Mouse (Mus musculus) hindbrain, embryonic 11.5 days (tissue): ENCODE results near the gene Ifrd1. TPM values are rescaled to one million over a fixed set of nuclear protein-coding genes. Genes with fewer than 3 reads are reported as not detected.
"Not testable (repeated sequence)": the region's sequence is repeated elsewhere in the genome, so short reads cannot be mapped to it uniquely, and the experiment has no call there.

Experiments used
- ATAC-seq: fragments of 200-750 bp; cut with Nextera tagmentation; 2 replicates; pipeline ENCODE4 v1.8.0; 2017; ENCODE audit warnings: mild to moderate bottlenecking, moderate TSS enrichment, moderate library complexity; ENCODE audit not compliant: low FRiP score
- DNase-seq: peaks from one replicate; pipeline ENCODE4 v3.0.0-alpha.2; 2015; ENCODE audit warnings: low spot score
- H3K27ac ChIP-seq: fragments of 300-500 bp; sonication (generic); 2 replicates; pipeline ENCODE4 v1.5.1; 2014; ENCODE audit warnings: mild to moderate bottlenecking, low read depth, low read length
- H3K27me3 ChIP-seq: fragments of 300-500 bp; sonication (generic); 2 replicates; pipeline ENCODE4 v1.6.1; 2014; ENCODE audit warnings: mild to moderate bottlenecking, low read length, moderate library complexity, mixed read lengths; ENCODE audit not compliant: control insufficient read depth, insufficient read depth
- H3K36me3 ChIP-seq: fragments of 300-500 bp; sonication (generic); 2 replicates; pipeline ENCODE4 v1.6.1; 2014; ENCODE audit warnings: mild to moderate bottlenecking, low read length, moderate library complexity, mixed read lengths; ENCODE audit not compliant: control insufficient read depth, insufficient read depth
- H3K4me1 ChIP-seq: fragments of 300-500 bp; sonication (generic); replicated peaks from 2 replicates; pipeline ENCODE4 v1.6.1; 2014; ENCODE audit warnings: low read length, mixed read lengths; ENCODE audit not compliant: control insufficient read depth, insufficient read depth
- H3K4me2 ChIP-seq: fragments of 300-500 bp; sonication (generic); replicated peaks from 2 replicates; pipeline ENCODE4 v1.6.1; 2014; ENCODE audit warnings: mild to moderate bottlenecking, low read depth, low read length
- H3K4me3 ChIP-seq: fragments of 300-500 bp; sonication (generic); 2 replicates; pipeline ENCODE4 v1.5.1; 2014; ENCODE audit warnings: low read depth, low read length
- H3K9ac ChIP-seq: fragments of 300-500 bp; sonication (generic); 2 replicates; pipeline ENCODE4 v1.6.1; 2014; ENCODE audit warnings: low read depth, low read length
- H3K9me3 ChIP-seq: fragments of 300-500 bp; sonication (generic); 2 replicates; pipeline ENCODE4 v1.6.1; 2016; ENCODE audit warnings: low read length; ENCODE audit not compliant: control insufficient read depth
- WGBS: fragments of 180-500 bp; shearing (Covaris S2); extraction: QIAGEN DNeasy Blood & Tissue Kit; methylation state at CpG from one replicate; pipeline ENCODE4 v1.1.7; 2014; 5-methylcytosine and 5-hydroxymethylcytosine counted together
- polyA plus RNA-seq: library from polyadenylated mRNA; unstranded; fragments of >200 nt; fragmentation: Nextera tagmentation; extraction: Ambion mirVana; gene quantifications from 2 replicates; pipeline ENCODE4 v1.2.1, GENCODE M21; 2014

The Ifrd1 gene
- polyA plus RNA-seq, 1 experiment from 2014 or later = 200 TPM

- 89% methylated on average over 9 of the region's 9 CpGs for WGBS
- H3K36me3 ChIP-seq = 0 out of 2 replicates have a peak, but pooled peaks cover 2% of the 10 kb centered on the region
- no peak for DNase-seq
- H3K9me3 ChIP-seq = no peaks in the 10 kb centered on the region
- no peaks in the 10 kb centered on the region for H3K27me3 ChIP-seq
- ATAC-seq = no peak
- H3K4me3 ChIP-seq = no peak overlapping the region
- no peaks in the 10 kb centered on the region for H3K4me1 ChIP-seq
- H3K9ac ChIP-seq = no peak overlapping the region
- no peak overlapping the region for H3K4me2 ChIP-seq
- no peak overlapping the region for H3K27ac ChIP-seq
Measured at GRCm38 (mm10) chr12:40198427-40198826, 49.9 kb downstream of the Ifrd1 start.

GRCm38 (mm10) chr12:40198019-40198418 is 50.3 kb downstream of the Ifrd1 start:
- DNase-seq = no peak
- Histone ChIP-seq H3K4me2 (no peak overlapping the region), H3K27ac (no peak overlapping the region), H3K36me3 (0 out of 2 replicates have a peak, but pooled peaks cover 2% of the 10 kb centered on the region), H3K4me3 (no peak overlapping the region), H3K4me1 (no peaks in the 10 kb centered on the region), H3K27me3 (no peaks in the 10 kb centered on the region), H3K9me3 (no peaks in the 10 kb centered on the region), H3K9ac (no peak overlapping the region)
- ATAC-seq = no peak
- WGBS = 86% methylated on average over 5 of the region's 5 CpGs

- H3K36me3 ChIP-seq = 0 out of 2 replicates have a peak, but pooled peaks cover 2% of the 10 kb centered on the region
- H3K9ac ChIP-seq = no peak overlapping the region
- no peaks in the 10 kb centered on the region for H3K4me1 ChIP-seq
- no peaks in the 10 kb centered on the region for H3K9me3 ChIP-seq
- H3K4me2 ChIP-seq = no peak overlapping the region
- H3K27ac ChIP-seq = no peak overlapping the region
- no peaks in the 10 kb centered on the region for H3K27me3 ChIP-seq
- ATAC-seq (no peak), DNase-seq (no peak)
- H3K4me3 ChIP-seq = no peak overlapping the region
Measured at GRCm38 (mm10) chr12:40197511-40197910, 50.8 kb downstream of the Ifrd1 start.

GRCm38 (mm10) chr12:40185474-40185873 is 62.8 kb downstream of the Ifrd1 start:
- 92% methylated on average over 3 of the region's 3 CpGs for WGBS
- ATAC-seq = no peak

GRCm38 (mm10) chr12:40177089-40177488 is 71.2 kb downstream of the Ifrd1 start:
- 71% methylated on average over 6 of the region's 6 CpGs for WGBS
- no peak for ATAC-seq
- Histone ChIP-seq H3K36me3 (no peaks in the 10 kb centered on the region), H3K9ac (no peak overlapping the region), H3K27me3 (no peaks in the 10 kb centered on the region), H3K4me1 (no peaks in the 10 kb centered on the region), H3K27ac (no peak overlapping the region), H3K4me2 (no peak overlapping the region), H3K9me3 (no peaks in the 10 kb centered on the region), H3K4me3 (no peak overlapping the region)
- DNase-seq = peak; percentile 19

More at GRCm38 (mm10) chr12:40185474-40185873, 62.8 kb downstream of the Ifrd1 start:
- H3K4me3 ChIP-seq = no peak overlapping the region
- DNase-seq = no peak
- no peak overlapping the region for H3K4me2 ChIP-seq
- H3K9ac ChIP-seq = no peak overlapping the region
- no peaks in the 10 kb centered on the region for H3K36me3 ChIP-seq
- H3K4me1 ChIP-seq = no peaks in the 10 kb centered on the region
- no peaks in the 10 kb centered on the region for H3K27me3 ChIP-seq
- no peak overlapping the region for H3K27ac ChIP-seq
- H3K9me3 ChIP-seq = no peaks in the 10 kb centered on the region

GRCm38 (mm10) chr12:40176158-40176557 is 72.1 kb downstream of the Ifrd1 start:
- Histone ChIP-seq H3K27me3 (no peaks in the 10 kb centered on the region), H3K27ac (no peak overlapping the region), H3K4me2 (no peak overlapping the region), H3K4me1 (no peaks in the 10 kb centered on the region), H3K9ac (no peak overlapping the region), H3K36me3 (no peaks in the 10 kb centered on the region), H3K9me3 (no peaks in the 10 kb centered on the region), H3K4me3 (no peak overlapping the region)
- WGBS = 80% methylated on average over 2 of the region's 2 CpGs
- ATAC-seq (no peak), DNase-seq (no peak)

- H3K4me3 ChIP-seq, H3K4me1 ChIP-seq, H3K27ac ChIP-seq, ATAC-seq, H3K27me3 ChIP-seq, H3K9ac ChIP-seq, H3K4me2 ChIP-seq, DNase-seq, H3K36me3 ChIP-seq, H3K9me3 ChIP-seq: not testable (repeated sequence)
- 71% methylated on average over 1 of the region's 1 CpGs for WGBS
Measured at GRCm38 (mm10) chr12:40175171-40175570, 73.1 kb downstream of the Ifrd1 start.

GRCm38 (mm10) chr12:40171637-40172036 is 76.7 kb downstream of the Ifrd1 start:
- H3K9me3 ChIP-seq = no peaks in the 10 kb centered on the region
- H3K27me3 ChIP-seq = no peaks in the 10 kb centered on the region
- H3K4me2 ChIP-seq = no peak overlapping the region
- H3K27ac ChIP-seq = no peak overlapping the region
- H3K4me3 ChIP-seq = no peak overlapping the region
- no peaks in the 10 kb centered on the region for H3K4me1 ChIP-seq
- 90% methylated on average over 2 of the region's 2 CpGs for WGBS
- DNase-seq (no peak), ATAC-seq (no peak)
- H3K36me3 ChIP-seq = no peaks in the 10 kb centered on the region
- H3K9ac ChIP-seq = no peak overlapping the region

- H3K4me3 ChIP-seq = no peak overlapping the region
- no peaks in the 10 kb centered on the region for H3K36me3 ChIP-seq
- H3K27me3 ChIP-seq = no peaks in the 10 kb centered on the region
- ATAC-seq (no peak), DNase-seq (no peak)
- no peaks in the 10 kb centered on the region for H3K4me1 ChIP-seq
- H3K9ac ChIP-seq = no peak overlapping the region
- H3K4me2 ChIP-seq = no peak overlapping the region
- WGBS = 100% methylated on average over 1 of the region's 1 CpGs
- H3K9me3 ChIP-seq = no peaks in the 10 kb centered on the region
- no peak overlapping the region for H3K27ac ChIP-seq
Measured at GRCm38 (mm10) chr12:40169675-40170074, 78.6 kb downstream of the Ifrd1 start.
